Mouse (Mus musculus) cortical plate, adult 2 months (tissue): ENCODE data around the gene Hnrnpk.

Source experiments
- CTCF ChIP-seq: fragments of 200-500 bp; IDR thresholded peaks from 2 replicates; pipeline ENCODE4 v1.5.1; 2011; ENCODE audit warnings: mild to moderate bottlenecking, control low read depth, low read length; ENCODE audit not compliant: insufficient read depth; ENCODE audit errors: extremely low read depth
- POLR2A ChIP-seq: fragments of 200-500 bp; IDR thresholded peaks from 2 replicates; pipeline ENCODE4 v1.6.1; 2011; ENCODE audit warnings: mild to moderate bottlenecking, low read length, control low read depth; ENCODE audit not compliant: insufficient read depth; ENCODE audit errors: extremely low read depth

GRCm38 (mm10) chr13:58422242-58422641 is 19.1 kb upstream of the Hnrnpk start:
- no peak for TF ChIP-seq POLR2A
- TF ChIP-seq CTCF: no peak
